Mouse (Mus musculus): ENCODE measurements around the gene Ppa2. TPM values are rescaled to one million over a fixed set of nuclear protein-coding genes. Genes with fewer than 3 reads are reported as not detected.

Gene Ppa2
- total RNA-seq, 2 experiments from 2014 or later: 45.5 to 46.2 TPM

GRCm38 (mm10) chr3:133382147-133382546 lies 72.2 kb downstream of the Ppa2 start:
- intact Hi-C loops (cut with DNase I): no loop called here
- DNase-seq: no peak

- intact Hi-C loops (cut with DNase I): no loop called here
- no peak for DNase-seq
Observed at GRCm38 (mm10) chr3:133384164-133384708, 74.3 kb downstream of the Ppa2 start.

GRCm38 (mm10) chr3:133387283-133387682 lies 77.4 kb downstream of the Ppa2 start:
- intact Hi-C loops (cut with DNase I): no loop called here
- no peak for DNase-seq

GRCm38 (mm10) chr3:133389803-133390387 lies 80.0 kb downstream of the Ppa2 start:
- intact Hi-C loops (cut with DNase I): no loop called here
- DNase-seq: no peak

- intact Hi-C loops (cut with DNase I): no loop called here
- DNase-seq: no peak
Observed at GRCm38 (mm10) chr3:133394531-133394930, 84.6 kb downstream of the Ppa2 start.

GRCm38 (mm10) chr3:133403849-133404248 lies 93.9 kb downstream of the Ppa2 start:
- no peak for DNase-seq
- intact Hi-C loops (cut with DNase I): no loop called here

- intact Hi-C loops (cut with DNase I): no loop called here
- no peak for DNase-seq
Observed at GRCm38 (mm10) chr3:133405636-133406035, 95.7 kb downstream of the Ppa2 start.

GRCm38 (mm10) chr3:133406248-133406647 lies 96.3 kb downstream of the Ppa2 start:
- intact Hi-C loops (cut with DNase I): no loop called here
- no peak for DNase-seq

GRCm38 (mm10) chr3:133411123-133411675 lies 101.3 kb downstream of the Ppa2 start:
- intact Hi-C loops (cut with DNase I): no loop called here
- DNase-seq: no peak

- intact Hi-C loops (cut with DNase I): no loop called here
- no peak for DNase-seq
Observed at GRCm38 (mm10) chr3:133411768-133412167, 101.9 kb downstream of the Ppa2 start.

GRCm38 (mm10) chr3:133414747-133415146 lies 104.8 kb downstream of the Ppa2 start:
- DNase-seq: no peak
- intact Hi-C loops (cut with DNase I): no loop called here

- DNase-seq: no peak
- intact Hi-C loops (cut with DNase I): no loop called here
Observed at GRCm38 (mm10) chr3:133423073-133423472, 113.2 kb downstream of the Ppa2 start.

Other genes with a start within 250 kb of the Ppa2 start
- 1 to 10 TPM; 6.6 to 7.4 TPM for gene Ints12, start 218.3 kb upstream of the Ppa2 start, total RNA-seq (2021)
- gene Gstcd, start 218.1 kb upstream of the Ppa2 start, total RNA-seq (2021): 1 to 10 TPM; 2.1 to 2.6 TPM
- gene Arhgef38, start 75.2 kb upstream of the Ppa2 start, total RNA-seq (2021): not detected
- gene Tet2, start 235.0 kb downstream of the Ppa2 start, total RNA-seq (2021): 10 to 100 TPM; 17.1 to 27.5 TPM